Mouse (Mus musculus) kidney, postnatal 0 days (tissue): Measurements from ENCODE around the gene Man1b1. TPM values are rescaled to one million over a fixed set of nuclear protein-coding genes. Genes with fewer than 3 reads are reported as not detected.

Source experiments
- ATAC-seq: fragments of 200-750 bp; cut with Nextera tagmentation; replicated peaks from 2 replicates; pipeline ENCODE4 v1.8.0; 2017; ENCODE audit warnings: low read depth, moderate number of reproducible peaks, moderate TSS enrichment, moderate library complexity; ENCODE audit not compliant: low FRiP score
- DNase-seq: peaks from one replicate; pipeline ENCODE4 v3.0.0-alpha.2; 2016; ENCODE audit warnings: low spot score
- H3K27ac ChIP-seq: fragments of 300-500 bp; sonication (generic); 2 replicates; pipeline ENCODE4 v1.5.1; 2014; ENCODE audit warnings: mild to moderate bottlenecking
- H3K27me3 ChIP-seq: fragments of 300-500 bp; sonication (generic); 2 replicates; pipeline ENCODE4 v1.6.1; 2014; ENCODE audit warnings: low read length, mixed read lengths; ENCODE audit not compliant: insufficient read depth
- H3K36me3 ChIP-seq: fragments of 300-500 bp; sonication (generic); 2 replicates; pipeline ENCODE4 v1.6.1; 2014; ENCODE audit warnings: low read length, mixed read lengths; ENCODE audit not compliant: insufficient read depth
- H3K4me1 ChIP-seq: fragments of 300-500 bp; sonication (generic); replicated peaks from 2 replicates; pipeline ENCODE4 v1.6.1; 2014; ENCODE audit warnings: antibody characterized with exemption, low read length, mixed read lengths; ENCODE audit not compliant: insufficient read depth
- H3K4me2 ChIP-seq: fragments of 300-500 bp; sonication (generic); 2 replicates; pipeline ENCODE4 v1.6.1; 2014; ENCODE audit warnings: mild to moderate bottlenecking, low read length, moderate library complexity, mixed read lengths
- H3K4me3 ChIP-seq: fragments of 300-500 bp; sonication (generic); replicated peaks from 2 replicates; pipeline ENCODE4 v1.5.1; 2014; ENCODE audit warnings: low read depth, low read length
- H3K9ac ChIP-seq: fragments of 300-500 bp; sonication (generic); 2 replicates; pipeline ENCODE4 v1.6.1; 2014; ENCODE audit warnings: low read depth, low read length
- H3K9me3 ChIP-seq: fragments of 300-500 bp; sonication (generic); replicated peaks from 2 replicates; pipeline ENCODE4 v1.6.1; 2016; ENCODE audit warnings: low read length, inconsistent platforms, mixed read lengths
- CTCF ChIP-seq: IDR thresholded peaks from 2 replicates; pipeline ENCODE4 v1.5.1; 2016; ENCODE audit warnings: antibody characterized with exemption, low read depth, mild to moderate bottlenecking, moderate library complexity
- whole genome bisulfite sequencing: fragments of 180-500 bp; shearing (Covaris S2); extraction: QIAGEN DNeasy Blood & Tissue Kit; methylation state at CpG from one replicate; pipeline ENCODE4 v1.1.7; 2014; 5-methylcytosine and 5-hydroxymethylcytosine counted together
- polyA plus RNA-seq: library from polyadenylated mRNA; unstranded; fragments of >200 nt; fragmentation: Nextera tagmentation; extraction: Ambion mirVana; gene quantifications from 2 replicates; pipeline ENCODE4 v1.2.1, GENCODE M21; 2015

The Man1b1 gene
- polyA plus RNA-seq, 1 experiment from 2014 or later, result 57.9 TPM

- peaks cover 9% of the 10 kb centered on the region; the same call in 1 of the 2 replicates for H3K4me1 ChIP-seq
- peak overlapping the region; percentile 33; the same call in 1 of the 2 replicates for H3K4me3 ChIP-seq
- no peaks in the 10 kb centered on the region for H3K9me3 ChIP-seq
- H3K36me3 ChIP-seq, result no peaks in the 10 kb centered on the region
- TF ChIP-seq CTCF, result peak; percentile 90
- DNase-seq (peak; percentile 82), ATAC-seq (no peak)
- peaks cover 49% of the 10 kb centered on the region for H3K27me3 ChIP-seq
- H3K27ac ChIP-seq, result no peak overlapping the region
- H3K9ac ChIP-seq, result no peak overlapping the region
- WGBS, result 0% methylated on average over 1 of the region's 1 CpGs
- no peak overlapping the region for H3K4me2 ChIP-seq
Measured at GRCm38 (mm10) chr2:25292856-25293255, 39.3 kb upstream of the Man1b1 start.

- Histone ChIP-seq H3K27me3 (peaks cover 41% of the 10 kb centered on the region), H3K27ac (no peak overlapping the region), H3K4me1 (peaks cover 9% of the 10 kb centered on the region; the same call in 1 of the 2 replicates), H3K9me3 (no peaks in the 10 kb centered on the region), H3K4me3 (no peak overlapping the region), H3K4me2 (no peak overlapping the region), H3K9ac (no peak overlapping the region), H3K36me3 (no peaks in the 10 kb centered on the region)
- ATAC-seq, result no peak
- WGBS, result 73% methylated on average over 9 of the region's 9 CpGs
- DNase-seq, result no peak
- no peak for TF ChIP-seq CTCF
Measured at GRCm38 (mm10) chr2:25293706-25294105, 38.4 kb upstream of the Man1b1 start.

DNA sequence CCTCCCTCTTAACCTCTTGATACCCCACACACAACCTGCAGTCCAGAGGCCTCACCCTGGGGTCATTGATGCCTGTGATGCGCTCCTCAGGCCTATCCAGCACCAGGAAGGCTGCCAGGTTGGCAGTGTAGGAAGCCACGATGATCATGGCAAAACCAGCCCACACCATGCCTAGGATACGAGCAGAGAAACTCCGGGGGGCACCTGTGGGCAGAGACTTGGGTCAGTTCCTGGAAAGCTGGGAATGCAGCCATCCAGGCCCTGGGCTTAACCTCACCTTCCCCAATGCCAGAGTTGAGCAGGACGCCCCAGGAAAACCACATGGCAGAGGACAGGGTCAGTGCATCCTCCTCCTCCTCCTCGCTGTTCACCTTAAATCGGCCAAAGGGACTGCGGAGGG lies 35.0 kb upstream of the Man1b1 start:
- Histone ChIP-seq H3K4me2 (no peak overlapping the region), H3K9ac (no peak overlapping the region), H3K4me1 (no peaks in the 10 kb centered on the region; the same call in 1 of the 2 replicates), H3K27me3 (peaks cover 7% of the 10 kb centered on the region), H3K27ac (no peak overlapping the region), H3K9me3 (no peaks in the 10 kb centered on the region), H3K36me3 (no peaks in the 10 kb centered on the region), H3K4me3 (no peak overlapping the region)
- 79% methylated on average over 8 of the region's 8 CpGs for WGBS
- DNase-seq, result no peak
- TF ChIP-seq CTCF, result no peak
- no peak for ATAC-seq

- ATAC-seq, result no peak
Measured at GRCm38 (mm10) chr2:25298046-25298445, 34.1 kb upstream of the Man1b1 start.

GRCm38 (mm10) chr2:25303452-25303851 lies 28.7 kb upstream of the Man1b1 start:
- TF ChIP-seq CTCF, result no peak
- no peaks in the 10 kb centered on the region for H3K36me3 ChIP-seq
- no peak overlapping the region for H3K27ac ChIP-seq
- WGBS, result 69% methylated on average over 3 of the region's 3 CpGs
- no peak for ATAC-seq
- H3K4me2 ChIP-seq, result no peak overlapping the region
- no peaks in the 10 kb centered on the region for H3K9me3 ChIP-seq
- peaks cover 5% of the 10 kb centered on the region; the same call in 1 of the 2 replicates for H3K27me3 ChIP-seq
- DNase-seq, result no peak
- no peak overlapping the region for H3K9ac ChIP-seq
- peaks cover 3% of the 10 kb centered on the region; the same call in 1 of the 2 replicates for H3K4me1 ChIP-seq
- H3K4me3 ChIP-seq, result no peak overlapping the region

More at GRCm38 (mm10) chr2:25298046-25298445, 34.1 kb upstream of the Man1b1 start:
- no peak overlapping the region for H3K9ac ChIP-seq
- H3K27me3 ChIP-seq, result no peaks in the 10 kb centered on the region
- TF ChIP-seq CTCF, result no peak
- H3K4me2 ChIP-seq, result no peak overlapping the region
- H3K36me3 ChIP-seq, result no peaks in the 10 kb centered on the region
- H3K27ac ChIP-seq, result no peak overlapping the region
- 76% methylated on average over 10 of the region's 10 CpGs for WGBS
- no peak for DNase-seq
- no peaks in the 10 kb centered on the region for H3K4me1 ChIP-seq
- H3K4me3 ChIP-seq, result no peak overlapping the region
- no peaks in the 10 kb centered on the region for H3K9me3 ChIP-seq

DNA sequence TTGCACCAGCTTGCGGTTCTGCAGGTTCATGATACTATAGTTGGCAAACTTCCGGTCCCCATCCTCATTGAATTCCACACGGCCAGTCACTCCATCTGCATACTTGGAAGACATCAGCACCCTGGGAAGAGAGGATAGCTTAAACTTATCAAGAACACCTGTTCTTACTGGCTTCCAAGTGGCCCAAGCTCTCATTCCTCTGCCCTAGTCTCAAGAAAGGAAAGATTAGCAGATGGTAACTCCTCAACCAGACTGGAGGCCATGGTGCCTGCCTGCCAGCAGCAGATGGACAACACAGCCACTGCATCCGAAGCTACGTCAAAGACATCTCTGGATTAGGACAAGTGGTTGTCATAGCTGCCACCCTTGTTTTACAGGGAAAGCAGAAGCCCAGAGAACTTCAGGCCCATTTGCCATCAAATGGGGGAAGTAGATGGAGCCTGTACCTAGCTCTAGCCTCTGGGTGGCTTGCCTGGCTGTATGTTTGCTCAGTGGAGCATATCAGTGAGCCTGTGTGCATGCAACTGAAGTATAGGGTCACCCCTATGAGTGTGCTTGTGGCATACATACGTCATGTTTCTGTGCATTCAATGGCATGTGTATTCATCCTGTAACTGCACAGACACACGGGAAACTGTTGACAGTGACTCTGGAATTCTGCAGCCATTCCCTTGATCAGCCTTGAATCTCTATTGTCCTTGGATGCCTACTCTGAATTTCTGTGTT lies 28.0 kb upstream of the Man1b1 start:
- Histone ChIP-seq H3K4me3 (peak overlapping the region; percentile 24; the same call in 1 of the 2 replicates), H3K27me3 (peaks cover 5% of the 10 kb centered on the region; the same call in 1 of the 2 replicates), H3K4me1 (peaks cover 3% of the 10 kb centered on the region; the same call in 1 of the 2 replicates), H3K4me2 (peak overlapping the region; percentile 64; the same call in 1 of the 2 replicates), H3K27ac (no peak overlapping the region), H3K9ac (no peak overlapping the region), H3K9me3 (no peaks in the 10 kb centered on the region), H3K36me3 (no peaks in the 10 kb centered on the region)
- WGBS, result 69% methylated on average over 7 of the region's 7 CpGs
- TF ChIP-seq CTCF, result no peak
- no peak for ATAC-seq
- DNase-seq, result no peak
